Mouse (Mus musculus) stomach, postnatal 0 days (tissue): ENCODE results near the gene Cdh12. TPM values are rescaled to one million over a fixed set of nuclear protein-coding genes. Genes with fewer than 3 reads are reported as not detected.

Experiments used
- ATAC-seq: fragments of 200-750 bp; cut with Nextera tagmentation; 2 replicates; pipeline ENCODE4 v1.8.0; 2017; ENCODE audit not compliant: low FRiP score, low TSS enrichment
- DNase-seq: peaks from one replicate; pipeline ENCODE4 v3.0.0-alpha.2; 2016; ENCODE audit warnings: low spot score
- H3K27ac ChIP-seq: fragments of 300-500 bp; sonication (generic); replicated peaks from 2 replicates; pipeline ENCODE4 v1.5.1; 2014; ENCODE audit warnings: mild to moderate bottlenecking, control low read depth
- H3K27me3 ChIP-seq: fragments of 300-500 bp; sonication (generic); 2 replicates; pipeline ENCODE4 v1.6.1; 2014; ENCODE audit warnings: low read length; ENCODE audit not compliant: control insufficient read depth, insufficient read depth
- H3K36me3 ChIP-seq: fragments of 300-500 bp; sonication (generic); 2 replicates; pipeline ENCODE4 v1.6.1; 2014; ENCODE audit warnings: low read length, mixed read lengths; ENCODE audit not compliant: control insufficient read depth, insufficient read depth
- H3K4me1 ChIP-seq: fragments of 300-500 bp; sonication (generic); replicated peaks from 2 replicates; pipeline ENCODE4 v1.6.1; 2014; ENCODE audit warnings: antibody characterized with exemption; ENCODE audit not compliant: control insufficient read depth, insufficient read depth
- H3K4me2 ChIP-seq: fragments of 300-500 bp; sonication (generic); replicated peaks from 2 replicates; pipeline ENCODE4 v1.6.1; 2014; ENCODE audit warnings: low read depth, mild to moderate bottlenecking, control low read depth, moderate library complexity
- H3K4me3 ChIP-seq: fragments of 300-500 bp; sonication (generic); 2 replicates; pipeline ENCODE4 v1.5.1; 2014; ENCODE audit warnings: low read depth, low read length, control low read depth
- H3K9ac ChIP-seq: fragments of 300-500 bp; sonication (generic); 2 replicates; pipeline ENCODE4 v1.6.1; 2014; ENCODE audit warnings: mild to moderate bottlenecking, low read length, control low read depth, mixed read lengths
- H3K9me3 ChIP-seq: fragments of 300-500 bp; sonication (generic); 2 replicates; pipeline ENCODE4 v1.6.1; 2016; ENCODE audit warnings: low read length; ENCODE audit not compliant: control insufficient read depth
- CTCF ChIP-seq: IDR thresholded peaks from 2 replicates; pipeline ENCODE4 v1.5.1; 2016; ENCODE audit warnings: antibody characterized with exemption, low read depth, mild to moderate bottlenecking, moderate library complexity
- EP300 ChIP-seq: optimal IDR thresholded peaks from 2 replicates; pipeline ENCODE3; 2016; ENCODE audit warnings: antibody characterized with exemption
- WGBS: fragments of 180-500 bp; shearing (Covaris S2); extraction: QIAGEN DNeasy Blood & Tissue Kit; methylation state at CpG from one replicate; pipeline ENCODE4 v1.1.7; 2014; 5-methylcytosine and 5-hydroxymethylcytosine counted together
- polyA plus RNA-seq: library from polyadenylated mRNA; unstranded; fragments of >200 nt; fragmentation: Nextera tagmentation; extraction: Ambion mirVana; gene quantifications from 2 replicates; pipeline ENCODE4 v1.2.1, GENCODE M21; 2015

Gene Cdh12
- polyA plus RNA-seq, 1 experiment from 2014 or later, result 0.16 TPM

- ATAC-seq (no peak), DNase-seq (no peak)
- Histone ChIP-seq H3K9me3 (no peaks in the 10 kb centered on the region), H3K9ac (no peak overlapping the region), H3K4me2 (no peak overlapping the region), H3K4me1 (no peaks in the 10 kb centered on the region), H3K27ac (no peak overlapping the region), H3K36me3 (no peaks in the 10 kb centered on the region), H3K4me3 (no peak overlapping the region), H3K27me3 (no peaks in the 10 kb centered on the region)
- WGBS, result 91% methylated on average over 5 of the region's 5 CpGs
- no peak for TF ChIP-seq CTCF
Observed at GRCm38 (mm10) chr15:20841479-20841878, 392.4 kb downstream of the Cdh12 start.

GRCm38 (mm10) chr15:20863076-20863475 is 414.0 kb downstream of the Cdh12 start:
- Histone ChIP-seq H3K36me3 (no peaks in the 10 kb centered on the region), H3K4me3 (no peak overlapping the region), H3K9ac (no peak overlapping the region), H3K27me3 (no peaks in the 10 kb centered on the region), H3K4me2 (no peak overlapping the region), H3K27ac (no peak overlapping the region), H3K9me3 (no peaks in the 10 kb centered on the region), H3K4me1 (no peaks in the 10 kb centered on the region)
- no peak for ATAC-seq
- DNase-seq, result no peak
- 45% methylated on average over 2 of the region's 2 CpGs for WGBS
- TF ChIP-seq CTCF (no peak), EP300 (no peak)

DNA sequence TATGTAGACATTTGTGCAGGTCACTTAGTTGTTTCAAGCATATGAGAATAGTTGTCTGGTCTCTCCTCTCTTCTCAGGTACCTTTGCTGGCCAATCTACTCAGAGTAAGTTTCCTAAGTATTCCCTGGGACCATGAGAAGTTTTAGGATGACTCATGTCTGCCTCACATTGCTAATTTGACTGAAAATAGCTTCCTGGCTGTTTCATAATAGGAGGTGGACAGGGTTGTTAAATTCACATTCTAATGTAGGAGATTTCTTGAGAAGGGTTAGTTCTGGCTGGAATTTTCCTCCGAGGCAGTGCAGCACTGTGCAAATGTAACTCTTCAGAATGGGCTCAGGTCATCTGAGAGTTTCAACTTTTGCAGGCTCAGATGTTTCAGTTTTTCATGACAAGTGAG is 423.5 kb downstream of the Cdh12 start:
- DNase-seq, result no peak
- H3K9ac ChIP-seq, result no peak overlapping the region
- no peak overlapping the region for H3K27ac ChIP-seq
- H3K4me2 ChIP-seq, result no peak overlapping the region
- H3K36me3 ChIP-seq, result no peaks in the 10 kb centered on the region
- H3K9me3 ChIP-seq, result no peaks in the 10 kb centered on the region
- no peak overlapping the region for H3K4me3 ChIP-seq
- no peaks in the 10 kb centered on the region for H3K27me3 ChIP-seq
- H3K4me1 ChIP-seq, result no peaks in the 10 kb centered on the region
- 86% methylated on average over 1 of the region's 1 CpGs for WGBS
- no peak for TF ChIP-seq EP300
- TF ChIP-seq CTCF, result no peak
- no peak for ATAC-seq

- no peak for TF ChIP-seq CTCF
- TF ChIP-seq EP300, result no peak
- Histone ChIP-seq H3K27me3 (no peaks in the 10 kb centered on the region), H3K9me3 (no peaks in the 10 kb centered on the region), H3K27ac (no peak overlapping the region), H3K4me3 (no peak overlapping the region), H3K9ac (no peak overlapping the region), H3K36me3 (no peaks in the 10 kb centered on the region), H3K4me1 (no peaks in the 10 kb centered on the region), H3K4me2 (no peak overlapping the region)
- ATAC-seq (no peak), DNase-seq (no peak)
- WGBS, result 86% methylated on average over 2 of the region's 2 CpGs
Observed at GRCm38 (mm10) chr15:20876993-20877392, 427.9 kb downstream of the Cdh12 start.

GRCm38 (mm10) chr15:20893471-20893870 is 444.4 kb downstream of the Cdh12 start:
- H3K4me3 ChIP-seq, result no peak overlapping the region
- WGBS, result 77% methylated on average over 3 of the region's 3 CpGs
- no peak overlapping the region for H3K9ac ChIP-seq
- ATAC-seq (no peak), DNase-seq (no peak)
- TF ChIP-seq EP300, result no peak
- no peak for TF ChIP-seq CTCF
- no peaks in the 10 kb centered on the region for H3K27me3 ChIP-seq
- no peaks in the 10 kb centered on the region for H3K4me1 ChIP-seq
- H3K9me3 ChIP-seq, result no peaks in the 10 kb centered on the region
- no peak overlapping the region for H3K4me2 ChIP-seq
- H3K27ac ChIP-seq, result no peak overlapping the region
- H3K36me3 ChIP-seq, result no peaks in the 10 kb centered on the region

DNA sequence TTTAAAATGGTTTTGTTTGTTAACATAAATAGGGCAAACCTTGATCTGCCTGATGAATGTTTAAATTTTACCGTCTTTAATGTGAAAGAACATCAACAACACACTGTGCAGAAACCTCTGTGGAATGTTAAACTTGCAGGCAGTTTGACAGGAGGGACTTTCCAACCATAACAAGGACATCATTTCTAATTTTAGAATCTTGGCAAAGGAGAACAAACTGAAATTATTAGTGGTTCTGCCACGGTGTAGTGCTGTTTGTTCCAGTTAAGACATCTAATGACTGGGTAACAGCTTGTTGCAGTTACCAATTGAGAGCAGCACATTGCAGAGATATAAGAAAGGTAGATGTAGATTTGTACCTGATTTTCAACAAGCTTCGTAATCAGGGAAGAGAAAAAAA is 453.5 kb downstream of the Cdh12 start:
- Histone ChIP-seq H3K4me1 (no peaks in the 10 kb centered on the region), H3K36me3 (no peaks in the 10 kb centered on the region), H3K27me3 (no peaks in the 10 kb centered on the region), H3K9me3 (no peaks in the 10 kb centered on the region), H3K27ac (no peak overlapping the region), H3K4me2 (no peak overlapping the region), H3K9ac (no peak overlapping the region), H3K4me3 (no peak overlapping the region)
- no peak for DNase-seq
- WGBS, result 32% methylated on average over 3 of the region's 3 CpGs
- TF ChIP-seq CTCF (no peak), EP300 (no peak)
- no peak for ATAC-seq
